Mouse (Mus musculus): Measurements from ENCODE around the gene Gm49322.
"Not testable (repeated sequence)": the region's sequence is repeated elsewhere in the genome, so short reads cannot be mapped to it uniquely, and the experiment has no call there.

- TF ChIP-seq CTCF (IDR thresholded peaks at IDR 0.05; ENCODE audit: borderline replicate concordance, insufficient read depth, low read depth, low read length); POLR2A (IDR thresholded peaks at IDR 0.05; ENCODE audit: borderline replicate concordance, insufficient read depth, low read length): not testable (repeated sequence)
These were observed at the start of gene Gm49322 for GRCm38 (mm10) chr10:80605721-80606120.
